Mouse (Mus musculus): ENCODE results near the gene Slc22a27. TPM values are rescaled to one million over a fixed set of nuclear protein-coding genes. Genes with fewer than 3 reads are reported as not detected.

The Slc22a27 gene
- polyA plus RNA-seq, 1 experiment from 2014 or later = not detected

Small RNA genes lying within 50 kb of the gene (microRNA-seq; reads per million reads assigned to microRNA genes)
- not detected for gene Gm24951

Other genes with a start within 250 kb of the Slc22a27 start
- gene Slc22a26, start 163.4 kb downstream of the Slc22a27 start, polyA plus RNA-seq (2015; fragmentation: Nextera tagmentation; extraction: Ambion mirVana) = not detected in 2 replicates
- not detected in 2 replicates for gene Slc22a28, start 166.0 kb upstream of the Slc22a27 start, polyA plus RNA-seq (2015; fragmentation: Nextera tagmentation; extraction: Ambion mirVana)

All from lung, embryonic 16.5 days (tissue).